In genomic region chr7:83007540-83007939, GRCm38 (mm10) we compare ENCODE assay signal across 21 mouse cellular contexts.
"Had no signal": no experiment of that assay in that cellular context is flagged by ENCODE, and none has a peak within 500 bp of the region (broad histone marks: within the 10 kb centered on the region; RNA-seq: fewer than 3 reads in every experiment).

No protein-coding gene starts in this region.

- DNase-seq: cerebellum, adult 8-10 months; cerebellum, adult 9-10 months; cerebellum, adult 9-11 months; cerebellum, postnatal 10 days; cerebellum, postnatal 14 days; cerebellum, postnatal 25 days; cerebellum, postnatal 36 days; embryo, embryonic 11 days; forebrain, postnatal 0 days; gastrocnemius, adult 2 months; gastrocnemius, postnatal 10 days; gastrocnemius, postnatal 14 days; gastrocnemius, postnatal 25 days; gastrocnemius, postnatal 36 days; heart, adult 11 months; heart, adult 18-20 months; heart, adult 2 months had no signal

- ATAC-seq: forebrain, embryonic 13.5 days; forebrain, embryonic 14.5 days; forebrain, embryonic 15.5 days; forebrain, embryonic 16.5 days; forebrain, postnatal 0 days had no signal
